Mouse (Mus musculus) forebrain, embryonic 11.5 days (tissue): ENCODE data around the gene Exoc2. TPM values are rescaled to one million over a fixed set of nuclear protein-coding genes. Genes with fewer than 3 reads are reported as not detected.

ENCODE experiments used
- ATAC-seq: fragments of 200-750 bp; cut with Nextera tagmentation; replicated peaks from 2 replicates; pipeline ENCODE4 v1.8.0; 2017; ENCODE audit warnings: moderate TSS enrichment; ENCODE audit not compliant: low FRiP score
- DNase-seq: peaks from one replicate; pipeline ENCODE4 v3.0.0-alpha.2; 2017; ENCODE audit warnings: low spot score
- H3K27ac ChIP-seq: fragments of 300-500 bp; sonication (generic); 2 replicates; pipeline ENCODE4 v1.5.1; 2014; ENCODE audit warnings: low read depth, low read length
- H3K27me3 ChIP-seq: fragments of 300-500 bp; sonication (generic); 2 replicates; pipeline ENCODE4 v1.6.1; 2014; ENCODE audit warnings: mild to moderate bottlenecking, low read length, mixed read lengths; ENCODE audit not compliant: control insufficient read depth, insufficient read depth
- H3K36me3 ChIP-seq: fragments of 300-500 bp; sonication (generic); 2 replicates; pipeline ENCODE4 v1.6.1; 2014; ENCODE audit warnings: mild to moderate bottlenecking, low read length, moderate library complexity, mixed read lengths; ENCODE audit not compliant: control insufficient read depth, insufficient read depth
- H3K4me1 ChIP-seq: fragments of 300-500 bp; sonication (generic); replicated peaks from 2 replicates; pipeline ENCODE4 v1.6.1; 2014; ENCODE audit warnings: low read length, mixed read lengths; ENCODE audit not compliant: control insufficient read depth, insufficient read depth
- H3K4me2 ChIP-seq: fragments of 300-500 bp; sonication (generic); 2 replicates; pipeline ENCODE4 v1.6.1; 2014; ENCODE audit warnings: low read depth, mild to moderate bottlenecking, low read length, moderate library complexity, mixed read lengths; ENCODE audit not compliant: severe bottlenecking
- H3K4me3 ChIP-seq: fragments of 300-500 bp; sonication (generic); 2 replicates; pipeline ENCODE4 v1.5.1; 2014; ENCODE audit warnings: low read depth, low read length
- H3K9ac ChIP-seq: fragments of 300-500 bp; sonication (generic); 2 replicates; pipeline ENCODE4 v1.6.1; 2014; ENCODE audit warnings: low read length
- H3K9me3 ChIP-seq: fragments of 300-500 bp; sonication (generic); 2 replicates; pipeline ENCODE4 v1.6.1; 2016; ENCODE audit warnings: low read length, mixed read lengths; ENCODE audit not compliant: control insufficient read depth
- WGBS: fragments of 180-500 bp; shearing (Covaris S2); extraction: QIAGEN DNeasy Blood & Tissue Kit; methylation state at CpG from one replicate; pipeline ENCODE4 v1.1.7; 2014; 5-methylcytosine and 5-hydroxymethylcytosine counted together
- polyA plus RNA-seq: library from polyadenylated mRNA; unstranded; fragments of >200 nt; fragmentation: Nextera tagmentation; extraction: Ambion mirVana; gene quantifications from 2 replicates; pipeline ENCODE4 v1.2.1, GENCODE M21; 2014

The Exoc2 gene
- polyA plus RNA-seq, 1 experiment from 2014 or later: 37.9 TPM

DNA sequence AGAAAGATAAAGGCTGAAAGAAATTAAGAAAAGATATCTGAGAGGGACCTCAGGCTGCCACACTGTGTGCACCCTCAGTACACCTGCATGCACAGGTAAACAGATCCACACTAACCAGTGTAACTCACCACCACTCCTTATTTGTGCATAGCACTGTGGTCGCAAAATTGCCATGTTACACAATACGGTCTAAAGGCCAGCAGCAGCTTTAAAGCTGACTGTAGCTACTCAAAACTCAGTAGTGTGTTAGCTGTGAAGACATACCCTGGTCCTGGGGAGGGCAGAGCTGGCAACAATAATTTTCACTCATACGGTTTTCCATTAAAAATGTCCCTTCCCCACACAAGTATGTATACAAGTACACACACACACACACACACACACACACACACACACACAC, 133.2 kb downstream of the Exoc2 start:
- Histone ChIP-seq H3K4me1 (no peaks in the 10 kb centered on the region), H3K9ac (no peak overlapping the region), H3K4me3 (no peak overlapping the region), H3K27ac (no peak overlapping the region), H3K4me2 (no peak overlapping the region), H3K9me3 (no peaks in the 10 kb centered on the region), H3K36me3 (no peaks in the 10 kb centered on the region), H3K27me3 (no peaks in the 10 kb centered on the region)
- DNase-seq: no peak
- 95% methylated on average over 3 of the region's 3 CpGs for WGBS
- no peak for ATAC-seq

- Histone ChIP-seq H3K36me3 (no peaks in the 10 kb centered on the region), H3K9me3 (no peaks in the 10 kb centered on the region), H3K27ac (no peak overlapping the region), H3K9ac (no peak overlapping the region), H3K4me3 (no peak overlapping the region), H3K4me2 (no peak overlapping the region), H3K4me1 (no peaks in the 10 kb centered on the region), H3K27me3 (no peaks in the 10 kb centered on the region)
- WGBS: 91% methylated on average over 1 of the region's 1 CpGs
- DNase-seq (no peak), ATAC-seq (no peak)
Measured at GRCm38 (mm10) chr13:30836342-30836741, 137.6 kb downstream of the Exoc2 start.

- Histone ChIP-seq H3K27me3 (no peaks in the 10 kb centered on the region), H3K9me3 (no peaks in the 10 kb centered on the region), H3K27ac (no peak overlapping the region), H3K4me3 (no peak overlapping the region), H3K36me3 (no peaks in the 10 kb centered on the region), H3K4me2 (no peak overlapping the region), H3K9ac (no peak overlapping the region), H3K4me1 (no peaks in the 10 kb centered on the region)
- no peak for DNase-seq
- 92% methylated on average over 9 of the region's 9 CpGs for WGBS
- ATAC-seq: no peak
Measured at GRCm38 (mm10) chr13:30834859-30835258, 139.0 kb downstream of the Exoc2 start.

DNA sequence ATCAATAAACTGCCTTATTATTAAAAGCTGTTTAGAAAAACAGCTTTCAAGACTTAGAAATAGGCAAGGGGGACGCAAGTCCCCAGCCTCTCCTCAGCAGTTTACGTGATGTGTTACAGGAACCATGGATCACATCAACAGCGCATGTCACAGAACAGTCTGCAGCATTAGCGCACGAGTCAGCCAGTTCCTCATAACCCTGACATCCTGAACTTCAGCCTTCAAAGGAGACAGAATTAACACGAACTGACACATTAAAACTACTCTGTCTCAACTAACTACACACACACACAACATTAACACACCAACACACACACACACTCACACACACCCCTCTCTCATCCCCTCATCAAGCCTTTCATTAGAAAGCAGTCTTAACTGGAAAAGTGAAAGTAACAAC, 139.5 kb downstream of the Exoc2 start:
- Histone ChIP-seq H3K36me3 (no peaks in the 10 kb centered on the region), H3K4me3 (no peak overlapping the region), H3K27me3 (no peaks in the 10 kb centered on the region), H3K4me1 (no peaks in the 10 kb centered on the region), H3K4me2 (no peak overlapping the region), H3K27ac (no peak overlapping the region), H3K9ac (no peak overlapping the region), H3K9me3 (no peaks in the 10 kb centered on the region)
- DNase-seq (no peak), ATAC-seq (no peak)
- WGBS: 94% methylated on average over 6 of the region's 6 CpGs

- DNase-seq: no peak
- 91% methylated on average over 6 of the region's 6 CpGs for WGBS
- Histone ChIP-seq H3K27me3 (no peaks in the 10 kb centered on the region), H3K4me2 (no peak overlapping the region), H3K4me1 (no peaks in the 10 kb centered on the region), H3K9ac (no peak overlapping the region), H3K27ac (no peak overlapping the region), H3K4me3 (no peak overlapping the region), H3K36me3 (no peaks in the 10 kb centered on the region), H3K9me3 (no peaks in the 10 kb centered on the region)
- ATAC-seq: no peak
Measured at GRCm38 (mm10) chr13:30833476-30834149, 140.3 kb downstream of the Exoc2 start.

- ATAC-seq (no peak), DNase-seq (no peak)
- Histone ChIP-seq H3K9me3 (no peaks in the 10 kb centered on the region), H3K4me1 (no peaks in the 10 kb centered on the region), H3K36me3 (no peaks in the 10 kb centered on the region), H3K9ac (no peak overlapping the region), H3K4me3 (no peak overlapping the region), H3K27me3 (no peaks in the 10 kb centered on the region), H3K4me2 (no peak overlapping the region), H3K27ac (no peak overlapping the region)
- 92% methylated on average over 6 of the region's 6 CpGs for WGBS
Measured at GRCm38 (mm10) chr13:30831369-30831768, 142.5 kb downstream of the Exoc2 start.

GRCm38 (mm10) chr13:30826511-30826910, 147.4 kb downstream of the Exoc2 start:
- no peak overlapping the region for H3K27ac ChIP-seq
- no peak overlapping the region for H3K4me3 ChIP-seq
- H3K27me3 ChIP-seq: no peaks in the 10 kb centered on the region
- H3K36me3 ChIP-seq: no peaks in the 10 kb centered on the region
- H3K9ac ChIP-seq: no peak overlapping the region
- ATAC-seq (no peak), DNase-seq (no peak)
- 96% methylated on average over 7 of the region's 7 CpGs for WGBS
- H3K9me3 ChIP-seq: no peaks in the 10 kb centered on the region
- H3K4me2 ChIP-seq: no peak overlapping the region
- H3K4me1 ChIP-seq: no peaks in the 10 kb centered on the region

DNA sequence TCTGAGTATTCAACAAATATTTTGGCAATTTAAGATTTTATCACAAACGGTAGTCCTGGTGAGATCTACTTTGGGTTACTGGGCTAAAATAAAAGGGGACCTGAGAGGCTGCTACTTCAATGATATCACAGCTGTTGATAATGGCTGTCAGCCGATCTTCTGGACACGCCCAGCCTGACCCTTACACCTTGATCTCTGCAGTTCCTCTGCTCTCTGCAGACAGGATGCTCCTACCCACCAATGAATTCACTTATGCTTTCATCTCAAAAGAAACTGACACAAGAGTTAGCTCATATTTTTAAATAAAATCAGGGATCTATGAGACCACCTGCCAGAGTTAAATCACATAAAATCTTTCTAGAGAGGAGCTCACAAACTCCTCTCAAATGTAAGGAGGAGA, 149.0 kb downstream of the Exoc2 start:
- Histone ChIP-seq H3K9ac (no peak overlapping the region), H3K27me3 (no peaks in the 10 kb centered on the region), H3K4me2 (no peak overlapping the region), H3K4me1 (no peaks in the 10 kb centered on the region), H3K27ac (no peak overlapping the region), H3K36me3 (no peaks in the 10 kb centered on the region), H3K4me3 (no peak overlapping the region), H3K9me3 (no peaks in the 10 kb centered on the region)
- WGBS: 89% methylated on average over 3 of the region's 3 CpGs
- ATAC-seq (no peak), DNase-seq (no peak)

- Histone ChIP-seq H3K27ac (no peak overlapping the region), H3K4me1 (no peaks in the 10 kb centered on the region), H3K4me2 (no peak overlapping the region), H3K4me3 (no peak overlapping the region), H3K9ac (no peak overlapping the region), H3K36me3 (no peaks in the 10 kb centered on the region), H3K27me3 (no peaks in the 10 kb centered on the region), H3K9me3 (no peaks in the 10 kb centered on the region)
- DNase-seq: no peak
- WGBS: 90% methylated on average over 7 of the region's 7 CpGs
- no peak for ATAC-seq
Measured at GRCm38 (mm10) chr13:30820555-30820954, 153.3 kb downstream of the Exoc2 start.
